Mouse (Mus musculus) brown adipose tissue, adult 24 weeks (tissue): ENCODE measurements around the gene Foxm1. TPM values are rescaled to one million over a fixed set of nuclear protein-coding genes. Genes with fewer than 3 reads are reported as not detected.
A peak's percentile ranks its signal among the peaks of the same experiment; 100 is the strongest.

Source experiments
- H3K27ac ChIP-seq: fragments of 200-500 bp; replicated peaks from 2 replicates; pipeline ENCODE4 v1.5.1; 2012; ENCODE audit warnings: low read depth, mild to moderate bottlenecking, low read length
- H3K4me1 ChIP-seq: fragments of 200-500 bp; 2 replicates; pipeline ENCODE4 v1.6.1; 2012; ENCODE audit warnings: low read length, mixed read lengths; ENCODE audit not compliant: control insufficient read depth, insufficient read depth, insufficient read length
- H3K4me3 ChIP-seq: fragments of 200-500 bp; 2 replicates; pipeline ENCODE4 v1.5.1; 2012; ENCODE audit warnings: low read depth, mild to moderate bottlenecking, low read length, moderate library complexity; ENCODE audit not compliant: insufficient read depth
- polyA plus RNA-seq: library from polyadenylated mRNA; stranded (reverse); fragments of >200 nt; gene quantifications from 2 replicates; pipeline ENCODE4 v1.2.4, GENCODE M21; 2012; ENCODE audit not compliant: missing spikeins, insufficient read depth, insufficient read length

Foxm1 gene
- polyA plus RNA-seq, 1 experiment: 0.28 TPM

GRCm38 (mm10) chr6:128398996-128399395, 36.2 kb downstream of the Foxm1 start, which contains the start of gene Nrip2:
Gene Nrip2 (plus strand): TSS chr6:128399296.
- Histone ChIP-seq H3K4me1 (peaks cover 7% of the 10 kb centered on the region), H3K4me3 (peak within 1 kb of the TSS; percentile 12; the same call in 1 of the 2 replicates), H3K27ac (no peak within 1 kb of the TSS; the same call in 1 of the 2 replicates)

GRCm38 (mm10) chr6:128399421-128400185, 36.8 kb downstream of the Foxm1 start:
- peak overlapping the region; percentile 12; the same call in 1 of the 2 replicates for H3K4me3 ChIP-seq
- peaks cover 11% of the 10 kb centered on the region for H3K4me1 ChIP-seq
- no peak overlapping the region; the same call in 1 of the 2 replicates for H3K27ac ChIP-seq

- Histone ChIP-seq H3K27ac (no peak overlapping the region), H3K4me3 (no peak overlapping the region), H3K4me1 (peaks cover 12% of the 10 kb centered on the region)
Observed at GRCm38 (mm10) chr6:128404708-128405107, 41.9 kb downstream of the Foxm1 start.

- no peak overlapping the region for H3K27ac ChIP-seq
- H3K4me3 ChIP-seq: no peak overlapping the region
- peaks cover 5% of the 10 kb centered on the region; the same call in 1 of the 2 replicates for H3K4me1 ChIP-seq
Observed at GRCm38 (mm10) chr6:128408544-128409125, 45.9 kb downstream of the Foxm1 start.

DNA sequence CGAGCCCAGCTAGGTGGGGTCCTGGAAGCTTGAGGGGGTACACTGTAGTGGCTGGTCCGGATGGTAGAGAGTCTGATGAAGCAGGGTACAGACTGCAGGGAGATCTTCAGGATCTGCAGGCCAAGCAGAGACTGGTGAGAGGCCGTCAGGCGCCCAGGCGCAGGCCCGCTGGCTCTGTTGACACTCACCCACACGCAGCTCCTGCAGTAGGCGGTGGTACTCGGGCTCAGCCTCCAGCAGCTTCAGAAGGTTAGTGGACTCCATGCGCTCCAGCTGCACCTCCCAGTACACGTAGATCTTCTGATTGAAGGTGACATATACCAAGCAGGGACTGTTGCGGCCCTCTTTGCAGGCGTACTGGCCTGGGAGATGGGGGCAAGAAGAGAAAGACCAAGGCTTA, 47.5 kb downstream of the Foxm1 start:
- H3K4me1 ChIP-seq: no peaks in the 10 kb centered on the region
- H3K4me3 ChIP-seq: no peak overlapping the region
- no peak overlapping the region for H3K27ac ChIP-seq

- Histone ChIP-seq H3K4me3 (no peak overlapping the region), H3K4me1 (no peaks in the 10 kb centered on the region), H3K27ac (no peak overlapping the region)
Observed at GRCm38 (mm10) chr6:128411115-128411514, 48.3 kb downstream of the Foxm1 start.

DNA sequence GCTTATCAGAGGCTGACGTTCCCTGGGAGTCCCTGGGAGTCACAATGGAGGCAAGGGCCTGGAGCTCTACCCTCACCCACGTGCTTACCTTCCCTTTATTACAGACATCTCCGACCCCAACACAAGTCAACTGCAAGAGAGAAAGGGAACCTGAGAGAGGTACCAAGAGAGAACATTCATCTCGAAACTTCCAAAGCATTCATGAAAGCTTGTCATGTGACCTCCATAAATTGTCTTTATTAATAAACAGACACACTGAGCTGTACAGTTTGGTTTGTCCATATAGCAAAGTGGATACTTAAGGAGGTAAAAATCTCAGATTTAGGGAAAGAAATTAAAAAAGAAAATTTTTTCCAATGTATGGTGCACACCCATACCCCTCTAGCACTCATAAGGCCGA, 53.4 kb downstream of the Foxm1 start:
- Histone ChIP-seq H3K4me3 (no peak overlapping the region), H3K27ac (no peak overlapping the region), H3K4me1 (no peaks in the 10 kb centered on the region)

DNA sequence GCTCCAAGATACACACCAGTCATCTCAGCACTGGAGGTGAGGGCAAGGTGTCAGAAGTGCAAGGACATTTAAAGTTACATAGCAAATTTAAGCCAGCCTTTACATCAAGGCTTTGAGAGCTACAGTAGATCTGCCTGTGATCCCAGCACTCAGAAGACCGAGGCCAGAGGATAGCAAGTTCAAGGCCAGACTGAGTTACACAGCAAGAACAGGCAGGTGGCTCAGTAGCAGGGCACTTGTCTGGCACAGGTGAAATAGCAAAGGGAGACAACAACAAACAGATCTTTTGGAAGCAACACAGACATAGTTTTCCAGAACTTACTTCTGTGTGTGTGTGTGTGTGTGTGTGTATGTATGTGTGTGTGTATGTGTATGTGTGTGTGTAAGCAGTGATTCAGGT, 55.3 kb downstream of the Foxm1 start:
- no peak overlapping the region for H3K4me3 ChIP-seq
- H3K4me1 ChIP-seq: no peaks in the 10 kb centered on the region
- no peak overlapping the region for H3K27ac ChIP-seq

GRCm38 (mm10) chr6:128421036-128421435, 58.3 kb downstream of the Foxm1 start:
- 0 out of 2 replicates have a peak, but pooled peaks cover 2% of the 10 kb centered on the region for H3K4me1 ChIP-seq
- no peak overlapping the region for H3K4me3 ChIP-seq
- no peak overlapping the region for H3K27ac ChIP-seq

DNA sequence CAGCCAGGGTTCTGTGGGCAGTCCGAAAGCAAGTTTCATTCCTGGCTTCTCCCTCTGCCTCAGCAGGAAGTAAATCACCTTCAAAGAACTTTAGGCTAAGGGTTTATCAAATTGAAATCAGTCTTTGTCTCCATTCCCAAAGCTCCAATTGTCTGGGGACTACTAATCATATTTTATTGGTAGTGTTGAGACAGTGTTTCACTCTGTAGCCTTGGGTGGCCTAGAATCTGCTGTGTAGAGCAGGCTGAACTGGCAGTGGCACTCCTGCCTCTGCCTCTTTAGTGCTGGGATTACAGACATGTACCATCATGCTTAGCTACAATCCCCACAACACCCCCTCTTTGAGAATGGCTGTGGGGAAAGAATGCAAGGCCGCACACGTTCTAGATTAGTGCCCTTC, 58.7 kb downstream of the Foxm1 start:
- 0 out of 2 replicates have a peak, but pooled peaks cover 2% of the 10 kb centered on the region for H3K4me1 ChIP-seq
- no peak overlapping the region for H3K27ac ChIP-seq
- no peak overlapping the region for H3K4me3 ChIP-seq

GRCm38 (mm10) chr6:128423496-128424268, 60.9 kb downstream of the Foxm1 start:
- Histone ChIP-seq H3K27ac (no peak overlapping the region), H3K4me1 (0 out of 2 replicates have a peak, but pooled peaks cover 2% of the 10 kb centered on the region), H3K4me3 (peak overlapping the region; percentile 70)

- Histone ChIP-seq H3K4me1 (0 out of 2 replicates have a peak, but pooled peaks cover 2% of the 10 kb centered on the region), H3K4me3 (peak within 1 kb of the TSS; percentile 81), H3K27ac (peak within 1 kb of the TSS; percentile 99)
Observed at GRCm38 (mm10) chr6:128424269-128425019, 61.7 kb downstream of the Foxm1 start, which contains the start of gene Itfg2. Gene Itfg2 (minus strand): TSS chr6:128424931.

- Histone ChIP-seq H3K4me3 (peak overlapping the region; percentile 81), H3K4me1 (0 out of 2 replicates have a peak, but pooled peaks cover 2% of the 10 kb centered on the region), H3K27ac (peak overlapping the region; percentile 99; the same call in 1 of the 2 replicates)
Observed at GRCm38 (mm10) chr6:128425046-128425445, 62.3 kb downstream of the Foxm1 start.
